Mouse (Mus musculus) right cerebral cortex, adult 18-20 months (tissue): ENCODE measurements around the gene Syn3.
"Not testable (repeated sequence)": the region's sequence is repeated elsewhere in the genome, so short reads cannot be mapped to it uniquely, and the experiment has no call there.

Experiments used
- DNase-seq: peaks from one replicate; pipeline ENCODE4 v3.0.0; 2022; ENCODE audit warnings: mixed read lengths

The Syn3 gene

DNA sequence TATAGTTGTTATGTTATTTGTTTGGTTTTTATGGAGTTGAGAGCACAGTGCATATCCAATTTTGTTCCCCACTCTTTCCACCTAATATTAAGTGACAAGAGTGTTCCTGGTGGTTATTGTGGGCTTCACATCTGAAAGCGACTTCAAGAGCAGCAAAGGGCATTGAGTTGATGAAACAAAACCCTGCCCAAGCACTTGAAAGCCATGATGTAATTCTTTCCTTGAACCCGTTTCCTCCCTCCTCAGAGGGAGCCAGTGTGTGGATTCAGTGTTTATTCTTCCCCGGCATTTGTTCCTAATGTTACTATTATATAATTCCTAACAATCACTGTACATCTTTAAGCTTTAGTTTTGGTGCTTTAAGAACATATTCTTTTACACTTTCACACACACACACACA, 361.6 kb downstream of the Syn3 start:
- DNase-seq, result no peak

DNA sequence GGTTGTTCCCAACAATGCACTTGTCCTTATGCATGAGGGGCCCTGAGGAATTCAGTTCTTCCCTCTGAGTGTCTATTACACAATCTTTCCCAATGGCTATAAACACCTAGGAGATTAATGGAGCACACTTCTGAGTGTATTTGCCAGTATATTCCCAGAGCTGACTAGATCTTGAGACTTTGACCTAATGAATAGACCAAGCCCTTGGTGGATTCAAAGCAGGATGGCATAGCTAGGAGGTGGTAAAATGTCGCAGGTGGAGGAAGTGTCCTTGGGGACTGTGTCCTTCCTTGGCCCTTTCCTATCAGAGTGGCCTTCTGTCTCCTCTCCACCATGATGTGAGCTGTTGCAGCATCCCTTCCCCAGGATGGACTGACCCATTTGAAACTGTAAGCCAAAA, 362.4 kb downstream of the Syn3 start:
- no peak for DNase-seq

DNA sequence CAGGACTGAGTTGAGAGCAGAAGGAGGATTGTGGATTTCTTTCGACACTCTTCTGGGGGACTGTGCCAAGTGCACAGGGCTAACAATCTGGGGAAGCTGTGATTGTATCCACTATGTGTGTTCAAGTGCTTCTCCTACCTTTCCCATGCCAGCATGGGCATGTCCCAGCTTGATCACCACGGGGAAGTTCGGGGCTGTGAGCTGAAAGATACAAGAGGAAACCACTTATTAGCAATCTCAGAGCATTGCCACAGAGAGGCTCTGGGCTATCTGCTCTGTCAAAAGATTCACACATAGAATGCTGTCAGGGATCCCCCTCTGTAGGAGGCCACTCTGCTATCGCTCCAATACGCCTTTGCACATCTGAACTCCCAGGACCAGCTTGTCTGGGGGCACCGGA, 363.8 kb downstream of the Syn3 start:
- no peak for DNase-seq

DNA sequence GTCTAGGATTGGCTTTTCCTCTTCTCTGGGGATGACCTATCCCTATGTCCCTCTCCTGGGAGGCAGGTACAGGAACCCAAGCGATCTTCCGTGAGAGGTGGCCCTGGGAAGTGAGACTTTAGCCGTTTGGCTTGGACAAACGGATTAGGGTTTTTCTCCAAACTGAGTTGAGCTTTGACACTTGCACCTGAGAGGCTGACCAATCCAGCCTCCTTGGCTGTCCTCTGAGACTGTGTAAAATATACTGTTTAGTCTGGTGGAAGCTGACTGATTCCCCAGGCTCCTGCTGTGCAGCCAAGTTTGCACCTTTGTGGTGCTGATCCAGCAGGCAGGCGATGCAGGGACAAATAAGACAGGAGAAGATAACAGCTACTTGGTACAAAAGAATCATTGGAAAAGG, 364.4 kb downstream of the Syn3 start:
- no peak for DNase-seq

DNA sequence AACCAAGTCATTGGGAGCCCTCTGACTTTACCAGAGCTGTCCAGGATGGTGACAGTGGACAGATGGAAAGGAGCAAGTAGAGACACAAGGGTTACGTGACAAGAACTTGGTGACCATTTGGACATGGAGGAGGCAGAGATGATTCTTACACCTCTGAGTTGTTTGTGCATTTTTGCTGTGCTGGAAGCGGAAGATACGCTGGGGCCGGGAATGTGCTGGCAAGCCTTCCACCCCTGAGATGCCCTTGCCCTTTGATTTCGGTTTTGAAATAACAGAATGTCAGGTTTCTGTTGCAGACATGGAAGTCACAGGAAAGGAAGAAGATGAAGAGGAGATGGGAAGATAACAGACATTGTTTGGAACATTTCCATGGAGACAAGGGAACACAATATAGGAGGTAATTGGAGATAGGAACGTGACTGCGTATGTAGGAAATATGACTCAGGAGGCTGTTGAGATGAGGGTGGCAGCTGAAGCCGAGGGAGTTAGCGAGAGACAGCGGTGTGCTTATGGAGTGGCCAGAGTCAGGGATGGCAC, 366.2 kb downstream of the Syn3 start:
- DNase-seq, result no peak

DNA sequence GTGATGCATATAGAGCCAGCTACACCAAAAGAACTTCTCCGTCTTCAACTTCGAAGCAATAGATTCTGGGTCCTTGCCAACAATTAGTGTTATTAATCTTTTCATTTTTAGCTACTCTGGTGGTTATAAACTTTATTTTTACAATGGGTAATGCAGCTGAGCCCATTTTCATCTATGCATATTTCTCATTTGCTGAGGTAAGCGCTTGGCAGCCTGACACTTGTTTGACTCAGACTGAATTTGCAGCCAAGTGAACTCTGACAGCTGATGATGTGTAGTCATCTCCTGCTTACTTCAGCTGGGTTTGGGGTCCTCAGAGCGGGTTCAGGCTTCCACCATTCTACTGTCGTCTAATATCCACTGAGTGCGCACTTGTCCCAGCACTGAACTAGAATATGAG, 369.6 kb downstream of the Syn3 start:
- DNase-seq, result no peak

DNA sequence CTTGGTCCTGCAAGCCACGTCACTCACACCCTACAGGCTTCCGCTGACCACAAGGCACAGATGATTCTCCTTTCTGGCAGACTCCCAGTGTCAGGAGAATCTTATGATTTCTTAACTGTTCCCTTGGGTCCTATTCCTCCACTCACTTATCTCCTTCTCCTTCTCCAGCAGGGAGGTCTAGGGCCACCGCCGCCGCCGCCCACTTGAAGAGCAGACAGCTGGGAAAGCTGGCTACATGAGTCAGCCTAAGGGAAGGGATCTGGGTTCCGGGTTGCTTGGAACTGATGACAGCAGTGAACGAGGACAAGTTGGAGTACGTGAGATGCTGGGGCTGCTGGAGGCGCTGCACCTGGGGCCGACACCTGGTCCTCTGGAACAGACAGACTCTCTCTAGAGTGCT, 372.2 kb downstream of the Syn3 start:
- DNase-seq, result peak; percentile 30

DNA sequence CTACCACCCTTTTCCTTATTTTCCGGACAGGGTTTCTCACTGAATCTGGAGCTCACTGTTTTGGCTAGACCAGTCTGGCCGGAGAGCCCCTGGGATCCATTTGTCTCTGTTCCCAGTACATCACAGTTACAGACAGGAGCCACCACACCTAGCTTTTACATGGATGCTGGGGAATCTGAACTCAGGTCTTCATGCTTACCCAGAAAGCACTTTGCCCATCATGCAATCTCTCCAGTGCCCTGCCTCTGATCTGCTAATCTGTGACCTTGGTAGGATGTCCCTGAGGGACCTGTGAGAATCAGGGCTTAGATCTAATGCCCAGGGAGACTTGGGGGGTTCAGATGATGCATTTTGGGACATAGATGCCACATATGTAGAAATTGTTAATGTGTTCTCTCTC, 373.3 kb downstream of the Syn3 start:
- DNase-seq, result no peak

DNA sequence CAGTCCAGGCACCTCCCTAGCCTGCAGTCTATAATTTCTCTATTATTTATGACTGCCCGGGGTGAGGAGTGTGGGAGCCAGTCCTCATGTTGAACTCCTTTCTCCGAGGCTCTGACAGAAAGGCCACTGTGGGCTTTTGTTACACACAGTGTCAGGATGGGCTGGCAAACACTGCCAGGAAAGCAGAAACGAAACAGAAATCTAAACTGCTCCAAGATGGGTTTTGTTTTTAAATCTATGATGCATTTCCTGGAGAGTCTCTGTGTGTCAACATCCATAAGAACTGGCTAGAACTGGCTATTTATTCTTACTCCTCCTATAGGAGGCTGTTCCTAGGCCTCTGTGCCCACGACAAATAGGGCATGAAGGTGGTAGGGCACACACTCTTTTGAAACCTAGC, 374.6 kb downstream of the Syn3 start:
- DNase-seq, result no peak

DNA sequence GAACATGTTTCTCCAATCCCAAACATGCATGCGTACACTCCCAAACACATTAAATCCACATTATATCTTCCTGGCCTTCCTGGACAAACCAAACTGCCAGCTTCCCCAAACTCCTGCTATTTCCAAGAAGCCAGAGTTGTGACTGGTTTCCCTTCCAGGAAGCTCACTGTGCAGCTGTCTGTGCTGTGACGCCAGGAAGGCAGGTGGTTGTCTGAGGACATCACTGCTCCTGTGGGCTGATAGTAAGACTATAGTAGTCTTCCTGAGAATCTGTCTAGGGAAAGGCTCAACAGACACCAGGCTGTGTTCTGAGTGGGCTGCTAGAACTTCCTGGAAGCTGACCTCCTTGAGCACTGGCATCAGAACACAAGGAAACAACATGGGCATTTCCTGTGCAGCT, 375.5 kb downstream of the Syn3 start:
- no peak for DNase-seq

DNA sequence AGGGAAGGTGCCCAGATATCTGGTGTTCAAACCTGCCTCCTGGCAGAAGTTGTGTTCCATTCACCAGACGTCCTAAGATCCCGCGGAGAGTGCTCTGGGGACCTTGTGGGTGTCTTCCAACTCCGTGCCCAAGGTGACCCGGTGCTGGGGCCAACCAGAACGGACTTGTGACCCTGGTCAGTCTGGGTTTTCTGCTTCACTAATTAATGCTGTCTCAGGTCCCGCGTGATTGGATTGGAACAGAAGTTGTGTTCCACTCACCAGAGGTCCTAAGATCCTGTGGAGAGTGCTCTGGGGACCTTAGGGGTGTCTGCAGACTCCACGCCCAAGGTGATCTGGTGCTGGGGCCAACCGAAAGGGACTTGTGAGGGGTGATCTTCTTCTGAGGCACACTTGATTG, 376.2 kb downstream of the Syn3 start:
- not testable (repeated sequence) for DNase-seq

DNA sequence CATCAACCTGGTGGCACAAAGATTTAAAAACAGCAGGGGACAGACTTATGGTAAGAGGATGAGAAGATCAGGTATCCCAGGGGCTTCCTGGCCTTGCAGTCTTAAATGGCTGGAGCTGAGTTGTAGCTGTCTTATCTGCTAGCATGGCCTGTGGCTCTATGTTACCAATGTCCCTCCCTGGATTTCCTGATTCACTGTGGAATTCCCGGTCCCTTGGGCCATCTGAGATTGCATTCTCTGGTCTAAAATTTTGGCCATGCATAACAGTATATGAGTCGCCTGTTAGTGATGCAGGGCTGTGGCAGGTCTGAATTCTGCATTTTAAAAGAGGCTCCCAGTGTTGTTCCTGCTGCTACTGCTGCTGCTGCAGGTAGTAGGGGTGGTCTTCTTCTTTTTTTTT, 382.4 kb downstream of the Syn3 start:
- DNase-seq, result no peak

DNA sequence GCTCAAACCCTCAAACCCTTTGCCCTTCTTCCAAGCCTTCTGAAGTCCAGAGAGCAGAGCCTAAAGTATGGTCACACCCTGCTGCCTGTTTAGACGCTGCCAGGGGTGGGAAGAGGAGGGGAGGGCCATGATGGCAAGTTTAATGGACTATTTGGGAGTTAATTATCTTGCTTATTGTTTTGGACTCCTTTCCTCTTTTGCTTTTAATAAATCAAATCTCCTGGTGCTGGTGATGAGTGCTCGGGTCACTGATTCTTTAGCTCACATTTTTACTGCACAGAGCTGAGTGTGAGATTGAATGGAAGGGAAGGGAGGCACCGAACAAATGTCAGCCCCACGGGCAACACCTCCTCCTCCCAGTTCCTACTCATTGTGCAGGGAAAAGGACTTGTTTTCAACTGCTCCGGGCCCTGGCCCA, 384.3 kb downstream of the Syn3 start:
- no peak for DNase-seq

DNA sequence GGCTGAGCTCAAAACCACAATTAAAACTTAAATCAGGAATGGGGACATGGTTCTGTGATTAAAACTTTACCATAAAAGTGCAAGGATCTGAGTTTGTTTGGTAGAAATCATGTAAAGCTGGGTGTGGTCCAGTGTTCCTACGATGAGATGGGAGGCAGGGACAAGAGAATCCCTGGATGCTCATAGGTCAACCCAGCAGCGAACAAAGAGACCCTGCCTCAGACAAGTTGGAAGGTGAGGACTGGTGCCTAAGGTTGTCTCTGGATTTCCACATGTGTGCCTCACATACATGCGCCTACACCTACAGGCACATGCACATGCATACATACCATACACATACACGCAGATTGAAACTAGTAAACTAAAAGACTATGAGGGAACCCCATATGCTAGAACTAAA, 389.9 kb downstream of the Syn3 start:
- no peak for DNase-seq

DNA sequence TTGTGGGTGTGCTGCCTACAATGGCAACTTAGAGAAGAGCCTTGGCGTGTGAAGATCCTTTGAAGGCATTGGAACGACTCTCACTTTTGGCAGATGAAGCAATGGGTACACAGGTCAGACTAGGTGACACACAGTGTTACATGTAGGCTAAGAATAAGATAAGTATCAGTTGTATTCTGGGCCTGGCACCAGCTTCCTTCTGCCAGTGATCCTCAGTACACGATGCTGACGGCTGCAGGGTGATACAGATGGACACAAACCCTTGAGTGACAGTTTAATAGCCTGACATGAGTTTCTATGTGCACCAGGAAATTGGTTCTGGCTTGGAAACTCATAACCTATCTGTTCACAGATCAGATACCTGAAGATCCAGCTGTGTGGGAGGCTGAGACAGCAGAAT, 391.0 kb downstream of the Syn3 start:
- no peak for DNase-seq

DNA sequence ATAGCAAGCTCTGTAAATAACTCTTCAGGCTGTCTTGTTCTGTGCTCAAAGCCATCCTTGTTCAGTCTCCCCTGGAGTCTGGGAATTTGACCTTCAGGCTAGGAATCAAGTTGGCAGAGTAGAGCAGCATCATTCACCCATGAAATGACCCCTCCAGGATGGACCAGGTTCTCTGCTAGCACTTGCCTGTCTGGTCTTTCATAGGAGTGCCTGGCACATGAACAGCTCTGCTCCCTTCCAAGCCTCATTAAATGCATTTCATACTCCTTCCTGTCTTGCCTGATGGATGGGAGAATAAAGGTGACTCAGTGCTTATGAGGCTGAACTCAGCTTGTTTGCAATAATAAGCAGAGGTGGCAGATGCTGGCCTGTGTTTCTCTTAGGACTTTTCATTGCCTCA, 394.7 kb downstream of the Syn3 start:
- no peak for DNase-seq

DNA sequence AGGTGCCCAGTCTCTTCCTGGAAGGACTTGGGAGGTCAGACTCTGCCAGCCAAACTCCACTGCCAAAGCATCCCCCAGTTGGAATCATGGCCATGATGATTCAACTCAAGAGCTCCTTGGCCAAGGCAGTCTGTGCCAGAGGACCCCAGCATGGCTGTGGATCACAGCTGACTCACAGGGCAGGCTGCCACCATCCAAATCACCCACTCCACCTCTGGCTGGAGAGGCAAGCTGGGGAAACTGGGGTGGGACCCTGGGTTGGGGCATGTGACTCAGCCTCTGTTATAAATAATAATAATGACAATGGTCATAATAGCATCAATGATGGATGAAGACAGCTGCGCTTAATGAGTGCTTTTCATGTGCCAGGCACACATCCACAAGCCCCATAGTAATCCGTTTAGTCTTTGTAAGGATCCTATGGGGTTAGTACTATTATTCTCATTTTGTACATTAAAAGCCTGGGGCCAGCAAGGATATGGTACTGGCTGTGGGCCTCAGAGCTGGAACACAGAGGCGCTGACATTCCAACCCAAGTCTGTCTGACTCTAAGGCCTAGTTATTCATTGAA, 398.3 kb downstream of the Syn3 start:
- DNase-seq, result no peak

DNA sequence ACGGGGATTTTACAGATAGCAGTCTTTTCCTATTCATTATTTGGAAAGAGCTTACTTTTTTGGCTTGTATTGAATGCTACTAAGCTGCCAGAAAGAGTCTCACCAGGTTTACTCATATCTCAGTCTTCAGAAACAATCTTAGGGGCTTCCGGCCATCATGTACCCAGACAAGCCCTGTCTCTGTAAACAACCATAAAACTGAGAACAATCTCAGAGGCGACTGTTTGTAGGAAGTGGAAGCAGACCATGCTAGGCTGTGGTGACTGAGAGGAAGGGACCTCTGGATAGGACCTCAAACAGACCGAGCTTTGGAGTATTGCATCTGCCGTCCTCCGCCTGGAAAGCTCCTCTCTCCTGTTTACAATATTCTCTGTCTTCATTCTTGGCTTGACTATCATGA, 400.3 kb downstream of the Syn3 start:
- DNase-seq, result no peak

DNA sequence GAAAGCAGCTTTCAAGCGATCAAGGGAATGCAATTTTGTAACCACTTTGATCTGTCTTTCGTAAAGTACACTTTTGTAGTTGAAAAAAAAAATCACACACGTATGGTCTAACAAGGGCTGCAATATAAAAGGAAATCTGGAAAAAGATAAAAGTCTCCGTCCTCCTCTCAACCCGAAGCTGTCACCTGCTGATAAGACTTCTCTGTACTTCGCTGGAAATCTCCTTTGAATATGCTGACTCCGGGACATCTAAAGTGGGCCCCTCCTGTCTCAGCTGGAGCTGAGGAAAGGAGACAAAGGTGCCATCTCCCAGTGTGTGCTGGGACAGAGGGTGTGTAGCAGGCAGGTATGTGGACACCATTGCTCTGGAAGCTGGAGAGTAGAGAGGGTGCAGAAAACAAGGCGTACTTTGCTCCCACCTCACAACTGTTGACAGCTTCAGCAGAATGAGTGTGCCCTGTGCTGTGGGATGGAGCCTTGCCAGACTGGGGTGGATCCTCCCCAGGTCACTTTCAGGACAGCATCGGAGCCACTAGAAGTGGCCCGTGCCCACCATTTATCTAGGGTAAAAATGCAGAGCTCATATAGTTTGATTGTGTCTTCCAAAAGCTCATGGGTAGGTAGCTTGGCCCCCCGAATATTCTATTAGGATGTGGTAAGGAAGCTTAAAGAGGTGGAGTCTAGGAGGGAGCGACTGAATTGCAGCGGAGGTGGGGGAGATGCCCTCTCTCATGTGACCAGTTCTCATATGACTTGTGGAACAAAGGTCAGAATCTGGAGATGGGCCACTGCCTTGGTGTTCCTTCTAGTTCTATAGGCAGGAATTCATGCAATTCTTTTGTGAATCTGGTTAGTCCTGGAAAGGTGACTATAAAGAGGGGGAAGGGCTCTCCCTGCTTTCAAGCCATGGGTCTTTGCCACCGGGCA, 405.3 kb downstream of the Syn3 start:
- DNase-seq, result no peak

DNA sequence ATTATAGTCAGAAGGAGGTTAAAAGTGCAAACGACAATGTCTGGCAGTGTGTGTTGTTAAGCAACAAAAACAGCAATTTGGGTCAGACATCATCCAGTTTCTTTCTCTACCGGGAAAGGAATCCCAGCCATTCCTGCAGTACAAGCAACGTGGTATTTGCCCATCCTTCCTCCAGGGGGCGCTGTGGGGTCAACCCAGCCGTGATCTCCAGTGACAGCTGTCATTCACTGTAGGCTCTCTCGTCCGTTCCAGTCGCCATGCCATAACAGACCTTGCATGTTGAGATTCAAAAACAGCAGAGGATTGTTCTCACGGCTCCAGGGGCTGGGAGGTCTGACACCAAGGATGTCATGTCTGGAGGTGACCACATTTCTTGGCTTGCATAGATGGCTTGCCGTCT, 406.8 kb downstream of the Syn3 start:
- peak; percentile 8 for DNase-seq

DNA sequence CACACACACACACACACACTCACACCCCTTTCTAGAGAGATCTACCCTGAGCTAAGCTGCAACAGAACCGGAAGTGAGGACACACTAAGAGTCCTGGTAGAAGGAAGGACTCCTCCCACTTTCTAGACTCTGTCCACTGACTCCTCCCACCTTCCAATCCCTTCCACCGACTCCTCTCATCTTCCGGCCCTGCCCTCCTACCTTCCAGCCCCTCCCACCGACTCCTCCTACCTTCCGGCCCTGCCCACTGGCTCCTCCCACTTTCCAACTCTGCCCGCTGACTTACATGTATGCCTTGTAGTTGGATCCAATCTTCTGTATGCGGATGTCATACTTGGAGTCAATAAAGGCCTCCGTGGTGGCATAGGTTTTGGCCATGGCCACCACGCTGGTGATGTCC, 418.8 kb downstream of the Syn3 start:
- no peak for DNase-seq

DNA sequence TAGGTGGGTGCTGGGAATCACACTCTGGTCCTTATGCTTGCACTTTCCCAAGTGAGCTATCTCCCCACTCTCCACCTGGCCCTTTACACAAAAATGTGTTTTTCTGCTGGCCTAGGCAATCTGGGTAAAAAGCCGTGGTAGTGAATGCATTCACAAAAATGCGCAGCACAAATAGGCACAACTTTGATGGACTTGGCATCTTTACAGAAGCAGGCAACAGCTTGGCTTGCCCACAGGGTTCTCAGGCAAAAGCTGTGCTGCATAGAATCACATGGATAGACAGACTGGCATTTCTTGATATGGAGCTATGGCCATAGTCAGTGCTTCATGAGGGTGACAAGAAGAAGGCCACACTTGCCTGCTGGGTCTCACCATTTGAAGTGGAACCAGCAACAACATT, 419.9 kb downstream of the Syn3 start:
- DNase-seq, result no peak

DNA sequence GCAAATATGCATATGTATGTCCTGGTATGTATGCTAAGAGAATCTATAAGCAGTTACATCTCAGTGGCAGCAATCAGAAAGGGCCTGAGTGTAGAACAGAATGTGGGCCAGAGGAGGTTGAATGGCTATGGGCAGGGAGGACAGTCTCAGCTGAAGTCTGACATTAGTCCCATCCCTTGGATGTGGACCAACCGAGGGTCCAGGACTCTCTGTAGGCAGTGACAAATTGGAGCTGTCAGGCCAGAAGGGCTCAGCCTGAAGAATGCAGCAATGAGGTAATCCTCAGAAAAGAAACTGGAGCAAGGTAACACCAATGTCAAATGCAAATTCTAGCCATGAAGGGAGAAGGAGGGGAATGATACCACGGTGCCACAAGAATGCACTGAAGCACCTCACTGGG, 421.4 kb downstream of the Syn3 start:
- no peak for DNase-seq

DNA sequence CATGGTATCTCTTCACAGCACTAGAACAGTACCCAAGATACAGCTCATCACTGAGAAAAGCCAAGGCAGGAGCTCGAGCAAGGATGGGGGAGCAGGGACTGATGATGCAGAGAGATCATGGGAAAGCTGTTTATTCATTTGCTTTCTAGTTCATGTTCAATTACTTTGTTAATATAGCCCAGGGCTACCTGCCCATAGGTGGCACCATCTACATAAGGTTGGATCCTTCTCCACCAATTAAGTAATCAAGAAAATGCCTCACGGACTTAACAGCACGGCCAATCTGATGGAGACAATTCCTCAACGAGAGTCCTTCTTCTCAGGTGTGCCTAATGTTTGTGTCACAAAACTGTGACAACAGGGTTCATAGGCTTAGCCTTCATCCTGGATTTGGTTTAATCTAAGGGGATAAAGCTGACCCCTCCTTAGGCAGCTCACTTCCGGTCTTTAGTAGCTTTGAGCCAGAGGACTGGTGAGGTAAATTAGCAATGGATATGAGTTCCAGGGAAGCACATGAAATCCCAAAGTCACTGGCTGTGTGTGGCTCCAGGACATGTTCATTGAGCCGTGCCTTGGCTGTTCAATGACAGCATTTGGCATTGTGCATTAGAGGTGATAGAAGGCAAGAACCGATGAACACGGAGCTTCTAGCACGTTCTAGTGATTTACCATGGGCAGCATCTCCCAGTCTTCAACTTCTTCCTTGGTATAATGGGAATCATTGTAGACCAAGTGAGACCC, 423.6 kb downstream of the Syn3 start:
- DNase-seq, result no peak
